Mouse (Mus musculus): ENCODE results near the gene Sult1a1. TPM values are rescaled to one million over a fixed set of nuclear protein-coding genes. Genes with fewer than 3 reads are reported as not detected.

Gene Sult1a1
- polyA plus RNA-seq, 1 experiment from 2014 or later: 0.44 TPM

Other genes starting within 250 kb of the Sult1a1 start
- gene Rabep2, start 247.7 kb downstream of the Sult1a1 start, polyA plus RNA-seq (2014; fragmentation: Nextera tagmentation; extraction: Ambion mirVana): 15.6 and 16.0 TPM in 2 replicates
- 1.3 TPM in 2 replicates for gene Atp2a1, start 213.3 kb downstream of the Sult1a1 start, polyA plus RNA-seq (2014; fragmentation: Nextera tagmentation; extraction: Ambion mirVana)
- 26.2 and 26.4 TPM in 2 replicates for gene Sh2b1, start 201.0 kb downstream of the Sult1a1 start, polyA plus RNA-seq (2014; fragmentation: Nextera tagmentation; extraction: Ambion mirVana)
- 193 and 211 TPM in 2 replicates for gene Tufm, start 189.1 kb downstream of the Sult1a1 start, polyA plus RNA-seq (2014; fragmentation: Nextera tagmentation; extraction: Ambion mirVana)
- 71.4 and 75.7 TPM in 2 replicates for gene Atxn2l, start 173.0 kb downstream of the Sult1a1 start, polyA plus RNA-seq (2014; fragmentation: Nextera tagmentation; extraction: Ambion mirVana)
- 195 and 201 TPM in 2 replicates for gene Eif3c, start 110.0 kb downstream of the Sult1a1 start, polyA plus RNA-seq (2014; fragmentation: Nextera tagmentation; extraction: Ambion mirVana)
- 0.68 and 1.4 TPM in 2 replicates for gene Apobr, start 91.5 kb downstream of the Sult1a1 start, polyA plus RNA-seq (2014; fragmentation: Nextera tagmentation; extraction: Ambion mirVana)
- gene Cln3, start 90.6 kb downstream of the Sult1a1 start, polyA plus RNA-seq (2014; fragmentation: Nextera tagmentation; extraction: Ambion mirVana): 19.7 and 25.2 TPM in 2 replicates
- not detected in 2 replicates for gene Il27, start 81.5 kb downstream of the Sult1a1 start, polyA plus RNA-seq (2014; fragmentation: Nextera tagmentation; extraction: Ambion mirVana)
- gene Nupr1, start 45.6 kb downstream of the Sult1a1 start, polyA plus RNA-seq (2014; fragmentation: Nextera tagmentation; extraction: Ambion mirVana): 4.3 and 7.1 TPM in 2 replicates
- 53.7 and 64.5 TPM in 2 replicates for gene Sgf29, start 27.1 kb downstream of the Sult1a1 start, polyA plus RNA-seq (2014; fragmentation: Nextera tagmentation; extraction: Ambion mirVana)
- 210 and 217 TPM in 2 replicates for gene Bola2, start 19.0 kb upstream of the Sult1a1 start, polyA plus RNA-seq (2014; fragmentation: Nextera tagmentation; extraction: Ambion mirVana)
- gene Slx1b, start 19.4 kb upstream of the Sult1a1 start, polyA plus RNA-seq (2014; fragmentation: Nextera tagmentation; extraction: Ambion mirVana): 6.6 and 7.7 TPM in 2 replicates
- gene Coro1a, start 31.4 kb upstream of the Sult1a1 start, polyA plus RNA-seq (2014; fragmentation: Nextera tagmentation; extraction: Ambion mirVana): 94.0 and 94.9 TPM in 2 replicates
- 34.0 and 39.3 TPM in 2 replicates for gene Mapk3, start 83.2 kb upstream of the Sult1a1 start, polyA plus RNA-seq (2014; fragmentation: Nextera tagmentation; extraction: Ambion mirVana)
- gene Gdpd3, start 89.9 kb upstream of the Sult1a1 start, polyA plus RNA-seq (2014; fragmentation: Nextera tagmentation; extraction: Ambion mirVana): 0.87 and 0.96 TPM in 2 replicates
- 49.1 and 52.2 TPM in 2 replicates for gene Ypel3, start 100.5 kb upstream of the Sult1a1 start, polyA plus RNA-seq (2014; fragmentation: Nextera tagmentation; extraction: Ambion mirVana)
- gene Tbx6, start 105.1 kb upstream of the Sult1a1 start, polyA plus RNA-seq (2014; fragmentation: Nextera tagmentation; extraction: Ambion mirVana): 0.22 and 0.55 TPM in 2 replicates
- gene Ppp4c, start 116.1 kb upstream of the Sult1a1 start, polyA plus RNA-seq (2014; fragmentation: Nextera tagmentation; extraction: Ambion mirVana): 266 and 269 TPM in 2 replicates
- gene Fam57b, start 121.2 kb upstream of the Sult1a1 start, polyA plus RNA-seq (2014; fragmentation: Nextera tagmentation; extraction: Ambion mirVana): 0.21 TPM in 1 of 2 replicates, not detected in the other
- gene 4930451I11Rik, start 155.2 kb upstream of the Sult1a1 start, polyA plus RNA-seq (2014; fragmentation: Nextera tagmentation; extraction: Ambion mirVana): not detected in 2 replicates
- gene Doc2a, start 171.0 kb upstream of the Sult1a1 start, polyA plus RNA-seq (2014; fragmentation: Nextera tagmentation; extraction: Ambion mirVana): 0.52 and 1.6 TPM in 2 replicates
- gene Hirip3, start 185.5 kb upstream of the Sult1a1 start, polyA plus RNA-seq (2014; fragmentation: Nextera tagmentation; extraction: Ambion mirVana): 17.3 and 24.6 TPM in 2 replicates
- gene Ino80e, start 185.9 kb upstream of the Sult1a1 start, polyA plus RNA-seq (2014; fragmentation: Nextera tagmentation; extraction: Ambion mirVana): 124 and 130 TPM in 2 replicates
- gene Taok2, start 208.3 kb upstream of the Sult1a1 start, polyA plus RNA-seq (2014; fragmentation: Nextera tagmentation; extraction: Ambion mirVana): 23.0 and 24.0 TPM in 2 replicates
- gene Tmem219, start 246.5 kb upstream of the Sult1a1 start, polyA plus RNA-seq (2014; fragmentation: Nextera tagmentation; extraction: Ambion mirVana): 23.2 and 23.9 TPM in 2 replicates

All from liver, embryonic 11.5 days (tissue).